Mouse (Mus musculus): ENCODE results near the gene Cox19. TPM values are rescaled to one million over a fixed set of nuclear protein-coding genes. Genes with fewer than 3 reads are reported as not detected.

Gene Cox19
- total and polyA plus RNA-seq, 3 experiments = 53.0 to 73.2 TPM; not detected in 1

DNA sequence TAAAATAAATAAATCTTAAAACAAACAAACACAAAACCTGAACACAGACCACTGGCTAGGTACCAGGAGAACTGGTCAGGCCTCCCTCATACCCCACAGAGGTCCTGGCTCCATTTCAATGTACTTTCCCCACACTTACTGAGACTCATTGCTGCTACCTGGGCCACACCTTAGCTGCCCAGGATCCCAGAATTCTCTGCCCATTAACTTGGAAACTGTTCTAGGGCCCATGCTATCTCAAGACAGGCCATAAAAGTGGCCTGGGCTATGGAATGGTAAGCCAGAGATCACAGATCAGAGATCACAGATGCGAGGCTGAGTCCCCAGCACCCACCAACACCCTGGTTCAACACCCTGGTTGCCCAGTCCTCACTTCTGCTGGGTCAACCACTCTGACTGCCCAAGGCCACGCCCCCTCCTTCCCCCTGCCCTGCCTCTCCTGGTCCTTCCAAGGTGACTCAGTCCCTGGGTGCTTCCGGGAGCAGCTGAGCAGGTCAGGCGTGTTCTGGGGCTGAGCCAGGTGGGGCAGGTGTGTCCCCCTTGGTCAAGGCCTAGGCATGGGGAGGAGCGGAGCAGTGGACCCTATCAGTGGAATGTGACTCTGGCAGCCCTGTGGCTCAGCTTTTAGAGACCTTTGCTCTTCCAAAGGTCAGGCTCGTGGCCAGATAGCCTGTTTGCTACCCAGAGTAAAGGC is 34.1 kb downstream of the Cox19 start:
- Histone ChIP-seq H3K79me2 (ENCODE audit: control insufficient read depth, insufficient read depth, low read length, poor library complexity) (peaks cover under 1% of the 10 kb centered on the region; the same call in 1 of the 2 replicates), H3K27ac (ENCODE audit: control insufficient read depth, low read depth, low read length) (no peak overlapping the region), H3K9me3 (replicated peaks; ENCODE audit: insufficient read depth, low read length) (no peaks in the 10 kb centered on the region), H3K9ac (ENCODE audit: control insufficient read depth, low read depth, low read length, poor library complexity, severe bottlenecking) (no peak overlapping the region), H3K36me3 (ENCODE audit: control insufficient read depth in 1 of 2, insufficient read depth in 2 of 2, low read length in 2 of 2) (no peaks in the 10 kb centered on the region), H3K4me1 (ENCODE audit: control insufficient read depth in 1 of 2, insufficient read depth in 2 of 2, low read length in 2 of 2) (no peaks in the 10 kb centered on the region), H3K27me3 (ENCODE audit: control insufficient read depth in 1 of 2, insufficient read depth in 2 of 2, low read length in 2 of 2) (no peaks in the 10 kb centered on the region), H3K4me3 (ENCODE audit: control insufficient read depth in 1 of 2, insufficient read depth in 1 of 2, low read depth in 2 of 2, low read length in 2 of 2) (no peak overlapping the region)
- DNase-seq (ENCODE audit: low read depth, low spot score) = no peak
- TF ChIP-seq GATA1 (IDR thresholded peaks at IDR 0.05; ENCODE audit: low read depth, low read length) (no peak), MAFK (IDR thresholded peaks at IDR 0.05; ENCODE audit: borderline replicate concordance, low read depth, low read length) (no peak), TBP (IDR thresholded peaks at IDR 0.05; ENCODE audit: low read depth, low read length) (no peak), MYC (IDR thresholded peaks at IDR 0.05; ENCODE audit: low read depth, low read length) (no peak), HCFC1 (IDR thresholded peaks at IDR 0.05; ENCODE audit: low read depth, low read length) (no peak), POLR2A (IDR thresholded peaks at IDR 0.05; ENCODE audit: control insufficient read depth in 1 of 2, insufficient read depth in 1 of 2, low read depth in 1 of 2, low read length in 2 of 2, poor library complexity in 1 of 2) (no peak), JUND (IDR thresholded peaks at IDR 0.05; ENCODE audit: low read depth, low read length) (no peak), KAT2A (conservative IDR thresholded peaks at IDR 0.05; ENCODE audit: low read depth, low read length) (no peak), CHD1 (IDR thresholded peaks at IDR 0.05; ENCODE audit: low read depth, low read length) (no peak), USF2 (IDR thresholded peaks at IDR 0.05; ENCODE audit: borderline replicate concordance in 1 of 2, insufficient read depth in 1 of 2, low read depth in 1 of 2, low read length in 2 of 2) (no peak), MAZ (IDR thresholded peaks at IDR 0.05; ENCODE audit: low read depth, low read length) (no peak), ELF1 (IDR thresholded peaks at IDR 0.05; ENCODE audit: low read depth, low read length) (no peak), ZC3H11A (IDR thresholded peaks at IDR 0.05; ENCODE audit: low read depth, low read length) (no peak), RAD21 (IDR thresholded peaks at IDR 0.05; ENCODE audit: low read depth, low read length) (no peak), POLR2AphosphoS2 (IDR thresholded peaks at IDR 0.05; ENCODE audit: low read length) (no peak), E2F4 (IDR thresholded peaks at IDR 0.05; ENCODE audit: borderline replicate concordance, low read depth, low read length) (no peak), SMC3 (IDR thresholded peaks at IDR 0.05; ENCODE audit: low read depth, low read length) (no peak), MXI1 (IDR thresholded peaks at IDR 0.05; ENCODE audit: low read depth, low read length) (no peak), TAL1 (IDR thresholded peaks at IDR 0.05; ENCODE audit: low read length) (no peak), ZMIZ1 (IDR thresholded peaks at IDR 0.05; ENCODE audit: low read depth, low read length) (no peak)
